Mouse (Mus musculus): ENCODE data around the gene Fbxw2. TPM values are rescaled to one million over a fixed set of nuclear protein-coding genes. Genes with fewer than 3 reads are reported as not detected.
"Not testable (repeated sequence)": the region's sequence is repeated elsewhere in the genome, so short reads cannot be mapped to it uniquely, and the experiment has no call there.

The Fbxw2 gene
- total RNA-seq, 2 experiments from 2014 or later, result 88.5 to 89.5 TPM

DNA sequence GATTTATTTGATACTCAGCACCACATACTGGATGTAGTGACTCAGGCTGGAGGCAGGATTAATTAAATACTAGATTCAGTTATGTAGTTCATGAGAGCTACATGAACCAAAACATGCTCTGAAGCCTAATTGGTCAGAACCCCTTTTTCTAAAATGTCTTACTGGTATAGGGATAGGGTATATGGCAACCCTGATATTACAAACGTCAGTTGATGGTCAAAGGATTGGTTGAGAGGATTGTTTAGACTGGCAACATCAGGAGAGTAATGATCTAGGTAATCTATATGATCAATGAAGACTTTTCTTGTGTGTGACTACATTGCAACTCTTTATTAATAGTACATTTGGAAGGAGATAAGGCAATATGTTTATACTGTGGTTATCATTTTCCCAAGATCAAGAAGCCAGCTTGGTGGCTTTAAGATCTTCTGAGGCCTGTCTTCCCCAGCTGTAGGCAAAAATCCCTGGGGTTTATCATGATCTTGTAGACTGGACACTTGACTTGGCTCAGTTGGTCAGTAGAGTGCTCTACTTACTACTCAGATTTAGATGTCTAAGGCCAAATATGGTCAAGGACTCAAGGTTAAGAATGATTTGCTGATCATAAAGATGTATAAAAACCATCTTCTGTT is 48.8 kb downstream of the Fbxw2 start:
- no peak for DNase-seq (ENCODE audit: low spot score in 2 of 2)

DNA sequence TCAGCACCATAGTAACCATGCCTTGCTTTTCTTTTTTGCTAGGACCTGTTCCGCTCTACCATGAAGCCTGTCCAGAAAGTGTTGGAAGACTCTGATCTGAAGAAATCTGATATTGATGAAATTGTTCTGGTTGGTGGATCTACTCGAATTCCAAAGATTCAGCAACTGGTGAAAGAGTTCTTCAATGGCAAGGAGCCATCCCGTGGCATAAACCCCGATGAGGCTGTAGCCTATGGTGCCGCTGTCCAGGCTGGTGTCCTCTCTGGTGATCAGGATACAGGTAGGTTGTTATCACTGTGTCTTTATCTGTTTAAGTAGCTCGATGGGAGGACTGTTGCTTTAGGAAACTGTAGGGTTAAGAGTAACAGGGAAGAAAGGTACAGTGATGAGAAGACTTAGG is 51.6 kb downstream of the Fbxw2 start:
- no peak for DNase-seq (ENCODE audit: low spot score in 2 of 2)

DNA sequence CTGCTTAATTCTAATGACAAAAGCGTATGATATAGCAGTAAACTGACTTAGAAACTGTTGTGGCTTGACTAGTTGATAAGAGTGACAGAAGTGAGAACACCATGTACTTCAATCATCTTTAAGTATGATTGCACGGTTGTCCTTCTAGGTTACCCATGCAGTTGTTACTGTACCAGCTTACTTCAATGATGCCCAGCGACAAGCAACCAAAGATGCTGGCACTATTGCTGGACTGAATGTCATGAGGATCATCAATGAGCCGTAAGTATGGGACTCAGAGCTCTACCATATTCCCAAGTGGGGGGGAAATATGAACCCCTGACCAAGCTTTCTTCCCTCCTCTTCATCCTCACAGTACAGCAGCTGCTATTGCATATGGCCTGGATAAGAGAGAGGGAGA is 52.4 kb downstream of the Fbxw2 start:
- no peak for DNase-seq (ENCODE audit: low spot score in 2 of 2)

DNA sequence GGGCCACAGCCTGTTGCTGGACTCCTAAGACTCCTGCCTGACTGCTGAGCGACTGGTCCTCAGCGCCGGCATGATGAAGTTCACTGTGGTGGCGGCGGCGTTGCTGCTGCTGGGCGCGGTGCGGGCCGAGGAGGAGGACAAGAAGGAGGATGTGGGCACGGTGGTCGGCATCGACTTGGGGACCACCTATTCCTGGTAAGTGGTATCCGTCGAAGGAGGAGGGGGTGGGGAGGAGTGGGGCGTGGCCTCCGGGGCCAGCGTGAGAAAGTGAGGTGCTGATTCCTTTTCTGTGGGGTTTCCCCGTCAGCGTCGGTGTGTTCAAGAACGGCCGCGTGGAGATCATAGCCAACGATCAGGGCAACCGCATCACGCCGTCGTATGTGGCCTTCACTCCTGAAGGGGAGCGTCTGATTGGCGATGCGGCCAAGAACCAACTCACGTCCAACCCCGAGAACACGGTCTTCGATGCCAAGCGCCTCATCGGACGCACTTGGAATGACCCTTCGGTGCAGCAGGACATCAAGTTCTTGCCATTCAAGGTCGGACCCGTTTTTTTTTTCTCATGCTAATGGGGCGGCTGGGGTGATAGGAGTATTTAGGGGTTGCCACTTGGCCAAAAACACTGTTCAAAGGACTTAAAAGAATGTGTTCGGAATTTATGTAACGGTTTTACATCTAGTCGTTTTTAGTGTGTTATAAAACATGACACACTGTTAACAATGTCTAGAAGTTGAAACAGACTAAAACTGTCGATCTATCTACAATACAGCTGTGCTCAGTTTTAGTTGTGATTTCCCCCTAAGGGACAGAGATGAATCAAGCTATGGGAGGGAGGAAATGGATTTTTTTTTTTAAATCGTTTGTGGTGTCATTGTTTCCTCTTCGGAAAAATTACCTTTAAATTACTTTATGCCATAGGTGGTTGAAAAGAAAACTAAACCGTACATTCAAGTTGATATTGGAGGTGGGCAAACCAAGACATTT is 53.6 kb downstream of the Fbxw2 start:
- no peak for DNase-seq (ENCODE audit: low spot score in 2 of 2)

DNA sequence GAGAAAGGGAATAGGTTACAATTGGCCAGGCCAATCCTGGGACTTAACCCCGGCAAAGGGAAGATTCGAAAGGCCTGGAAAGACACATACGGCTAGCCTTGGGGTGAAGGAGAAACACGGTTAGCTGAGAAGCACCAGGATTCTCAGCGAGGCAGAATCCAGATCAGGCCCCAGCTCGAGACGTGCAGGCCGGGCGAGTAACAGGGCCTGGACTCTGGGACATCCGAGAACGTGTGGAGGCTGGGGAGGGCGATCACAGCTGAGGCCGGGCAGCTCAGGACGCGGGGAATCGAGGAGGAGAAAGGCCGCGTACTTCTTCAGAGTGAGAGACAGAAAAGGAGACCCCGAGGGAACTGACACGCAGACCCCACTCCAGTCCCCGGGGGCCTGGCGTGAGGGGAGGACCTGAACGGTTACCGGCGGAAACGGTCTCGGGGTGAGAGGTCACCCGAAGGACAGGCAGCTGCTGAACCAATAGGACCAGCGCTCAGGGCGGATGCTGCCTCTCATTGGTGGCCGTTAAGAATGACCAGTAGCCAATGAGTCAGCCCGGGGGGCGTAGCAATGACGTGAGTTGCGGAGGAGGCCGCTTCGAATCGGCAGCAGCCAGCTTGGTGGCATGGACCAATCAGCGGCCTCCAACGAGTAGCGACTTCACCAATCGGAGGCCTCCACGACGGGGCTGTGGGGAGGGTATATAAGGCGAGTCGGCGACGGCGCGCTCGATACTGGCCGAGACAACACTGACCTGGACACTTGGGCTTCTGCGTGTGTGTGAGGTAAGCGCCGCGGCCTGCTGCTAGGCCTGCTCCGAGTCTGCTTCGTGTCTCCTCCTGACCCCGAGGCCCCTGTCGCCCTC is 54.5 kb downstream of the Fbxw2 start, which contains the start of gene Hspa5:
TSS of gene Hspa5 (plus strand) at position 603 of the 859 bp plus-strand sequence.
- peak; percentile 97 for DNase-seq (ENCODE audit: low spot score in 2 of 2)

DNA sequence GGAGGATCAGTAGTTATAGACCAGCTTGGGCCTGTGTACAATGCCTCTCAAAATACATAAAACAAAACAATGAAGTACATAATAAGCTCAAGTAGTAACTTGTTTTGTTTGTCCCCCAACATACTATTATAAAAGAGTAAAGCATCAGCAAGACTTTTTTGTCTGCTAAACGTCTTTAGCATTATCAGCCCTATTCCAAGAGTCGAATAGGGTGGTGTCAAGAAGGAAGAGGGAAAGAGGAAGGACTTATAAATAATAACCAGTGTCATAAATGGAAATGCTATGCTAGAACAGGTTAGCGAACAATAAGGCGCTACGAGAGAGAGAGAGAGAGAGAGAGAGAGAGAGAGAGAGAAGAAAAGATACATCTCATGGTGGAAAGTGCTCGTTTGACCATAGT is 55.2 kb downstream of the Fbxw2 start:
- no peak for DNase-seq (ENCODE audit: low spot score in 2 of 2)

DNA sequence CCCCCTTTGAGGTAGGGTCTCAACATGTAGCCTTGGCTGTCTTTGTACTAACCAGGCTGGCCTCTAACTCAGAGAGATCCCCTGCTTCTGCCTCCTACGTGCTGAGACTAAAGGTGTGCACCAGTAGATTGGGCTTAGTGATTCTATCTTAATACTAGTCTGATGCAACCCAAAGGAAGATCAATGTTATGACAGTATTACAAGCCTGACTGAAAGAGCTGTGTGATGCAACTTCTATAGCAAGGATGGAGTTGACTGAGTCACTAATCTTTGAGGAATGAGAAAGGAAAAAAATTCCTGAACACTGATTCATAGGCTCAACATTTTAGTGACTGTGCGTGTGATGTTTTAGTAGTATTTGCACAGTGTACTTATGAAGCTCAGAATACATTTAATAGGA is 56.1 kb downstream of the Fbxw2 start:
- DNase-seq (ENCODE audit: low spot score in 2 of 2), result no peak

DNA sequence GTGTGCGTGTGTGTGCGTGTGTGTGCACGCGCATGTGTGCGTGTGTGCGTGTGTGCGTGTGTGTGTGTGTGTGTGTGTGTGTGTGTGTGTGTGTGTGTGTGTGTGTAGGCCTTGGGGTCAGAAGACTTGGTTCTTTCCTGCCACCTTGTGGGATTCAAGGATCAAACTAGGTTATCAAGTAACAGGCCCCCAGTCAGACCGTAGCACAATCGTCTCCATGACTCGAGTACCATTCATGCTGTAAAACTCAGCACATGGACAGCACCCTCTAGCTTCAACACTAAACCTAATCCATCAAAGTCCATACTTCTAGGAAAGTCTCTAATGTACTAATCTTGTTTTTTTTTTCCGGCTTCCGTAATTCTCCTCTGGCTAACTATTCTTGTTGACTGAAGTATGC is 61.3 kb downstream of the Fbxw2 start:
- no peak for DNase-seq (ENCODE audit: low spot score in 2 of 2)

DNA sequence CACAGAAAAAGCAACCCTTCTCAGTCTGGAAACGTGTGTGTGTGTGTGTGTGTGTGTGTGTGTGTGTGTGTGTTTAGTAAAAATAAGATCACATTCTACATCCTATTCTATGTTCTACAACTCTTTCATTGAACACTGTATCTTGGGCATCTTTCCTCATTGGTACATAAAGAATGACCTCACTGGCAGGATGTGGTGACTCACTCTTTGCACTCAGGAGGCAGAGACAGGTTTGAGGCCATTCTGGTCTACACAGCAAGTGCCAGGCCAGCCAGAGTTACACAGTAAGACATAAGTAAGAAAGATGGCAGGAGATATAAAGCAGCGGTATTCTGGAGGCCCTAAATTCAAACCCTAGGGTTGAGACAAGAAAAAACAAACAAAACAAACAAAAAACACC is 63.2 kb downstream of the Fbxw2 start:
- DNase-seq (ENCODE audit: low spot score in 2 of 2), result no peak

DNA sequence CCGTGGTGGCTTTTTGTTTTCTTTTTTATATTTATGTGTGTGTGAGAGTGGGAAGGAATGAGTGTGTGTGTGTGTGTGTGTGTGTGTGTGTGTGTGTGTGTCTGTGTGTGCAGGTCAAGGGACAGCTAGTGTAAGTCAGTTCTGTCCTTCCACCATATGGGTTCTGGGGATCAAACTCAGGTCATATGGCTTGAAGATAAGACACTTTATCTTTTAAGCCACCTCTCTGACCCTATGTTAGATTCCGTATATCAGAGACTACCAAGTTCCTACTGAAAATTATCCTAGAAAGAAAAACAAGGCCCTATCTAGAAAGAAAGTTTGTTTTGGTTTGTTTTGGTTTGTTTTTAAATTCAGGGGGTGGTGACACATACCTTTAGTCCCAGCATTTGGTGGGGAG is 63.9 kb downstream of the Fbxw2 start:
- DNase-seq (ENCODE audit: low spot score in 2 of 2), result no peak

DNA sequence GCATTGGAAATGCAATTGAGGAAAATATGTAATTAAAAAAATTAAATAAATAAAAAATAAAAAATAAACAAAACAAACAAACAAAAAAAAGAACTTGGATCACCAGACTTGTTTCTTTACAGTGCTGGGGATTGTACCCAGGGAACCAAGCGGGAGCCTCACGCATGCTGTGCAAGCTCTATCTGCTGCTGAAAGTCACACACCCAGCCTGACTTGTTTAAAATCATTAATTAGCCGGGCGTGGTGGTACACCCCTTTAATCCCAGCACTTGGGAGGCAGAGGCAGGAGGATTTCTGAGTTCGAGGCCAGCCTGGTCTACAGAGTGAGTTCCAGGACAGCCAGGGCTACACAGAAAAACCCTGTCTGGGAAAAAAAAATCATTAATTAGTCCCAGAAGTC is 64.8 kb downstream of the Fbxw2 start:
- DNase-seq (ENCODE audit: low spot score in 2 of 2), result not testable (repeated sequence)

DNA sequence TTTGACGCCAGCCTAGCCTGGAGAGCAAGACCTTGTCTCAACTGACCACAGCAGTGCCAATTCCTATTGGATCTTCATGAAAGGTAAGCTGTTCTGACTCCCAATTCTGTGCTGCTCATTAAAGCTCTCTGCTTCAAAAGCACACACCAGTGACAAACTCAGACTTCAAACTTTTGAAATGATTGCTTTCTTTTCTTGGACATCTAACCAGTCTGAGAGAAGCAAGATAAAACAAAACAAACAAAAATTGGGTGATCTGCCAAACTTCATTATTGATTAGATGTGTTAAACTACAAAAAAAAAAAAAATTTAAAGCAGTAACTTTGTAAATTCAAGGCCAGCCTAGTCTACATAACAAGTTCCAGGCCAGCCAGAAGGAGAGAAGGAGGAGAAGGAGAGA is 68.8 kb downstream of the Fbxw2 start:
- DNase-seq (ENCODE audit: low spot score in 2 of 2), result no peak

DNA sequence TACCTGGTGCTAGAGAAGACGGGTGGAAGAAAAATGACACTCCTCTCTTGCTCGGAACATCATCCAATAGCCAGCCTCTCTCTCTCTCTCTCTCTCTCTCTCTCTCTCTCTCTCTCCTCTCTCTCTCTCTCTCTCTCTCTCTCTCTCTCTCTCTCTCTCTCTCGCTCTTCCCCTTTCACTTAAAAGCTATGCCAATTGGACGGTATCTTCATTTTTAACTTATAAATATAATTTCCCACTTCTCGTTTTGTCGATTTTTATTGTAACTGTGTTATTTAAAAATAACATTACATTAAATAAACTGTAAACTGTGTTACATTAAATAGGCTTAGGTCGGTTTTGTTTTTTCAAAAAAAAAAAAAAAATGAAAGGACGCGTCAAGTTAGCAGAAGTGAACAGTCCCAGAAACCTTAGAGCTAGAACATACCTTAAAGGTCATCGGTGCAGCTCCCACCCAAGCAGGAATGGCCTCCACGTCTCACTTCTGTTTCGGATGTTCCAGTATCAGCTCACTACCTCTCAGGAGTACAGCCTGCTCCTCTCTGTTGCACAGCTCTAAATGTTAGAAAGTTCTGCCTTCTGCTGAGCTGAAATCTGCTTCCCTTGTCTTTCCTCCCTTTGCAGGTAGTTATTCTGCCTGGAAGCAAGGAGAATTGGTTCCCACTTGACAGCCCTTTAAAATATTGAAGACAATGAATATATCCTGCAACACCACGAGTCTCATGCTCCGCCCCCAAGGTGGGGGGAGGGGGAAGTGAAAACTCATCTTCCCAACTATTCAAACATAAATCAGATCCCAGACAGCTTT is 71.4 kb downstream of the Fbxw2 start, which contains the start of gene Gapvd1:
TSS of gene Gapvd1 (minus strand) at position 682 of the 808 bp plus-strand sequence.
- DNase-seq (ENCODE audit: low spot score in 2 of 2), result peak; percentile 11 to 28

Other genes starting within 250 kb of the Fbxw2 start
- 100 to 1,000 TPM; 108 to 114 TPM for gene Gapvd1, start 71.1 kb downstream of the Fbxw2 start, total RNA-seq (2021)
- 100 to 1,000 TPM; 219 to 226 TPM for gene Hspa5, start 54.3 kb downstream of the Fbxw2 start, total RNA-seq (2021)
- 10 to 100 TPM; 23.8 to 26.1 TPM for gene Rabepk, start 26.4 kb downstream of the Fbxw2 start, total RNA-seq (2021)
- not detected for gene Gm34653, start 6.7 kb upstream of the Fbxw2 start, total RNA-seq (2021)
- gene Cutal, start 48.1 kb upstream of the Fbxw2 start, total RNA-seq (2021), result under 1 TPM; 0.27 to 0.47 TPM
- gene Psmd5, start 48.7 kb upstream of the Fbxw2 start, total RNA-seq (2021), result 10 to 100 TPM; 39.6 to 48.0 TPM
- 1 to 10 TPM; 1.9 to 3.4 TPM for gene Phf19, start 87.7 kb upstream of the Fbxw2 start, total RNA-seq (2021)
- 1 to 10 TPM in 1 of 2 experiments, under 1 TPM in 1; 0.94 to 2.4 TPM for gene Traf1, start 135.5 kb upstream of the Fbxw2 start, total RNA-seq (2021)
- under 1 TPM in 1 of 2 experiments, not detected in 1; 0.23 TPM for gene Hc, start 235.1 kb upstream of the Fbxw2 start, total RNA-seq (2021)